Mouse (Mus musculus) liver, adult 10 weeks (tissue): ENCODE data around the gene Eda. TPM values are rescaled to one million over a fixed set of nuclear protein-coding genes. Genes with fewer than 3 reads are reported as not detected.

ENCODE experiments used
- polyA plus RNA-seq: library from polyadenylated mRNA; stranded (reverse); fragments of 350-450 nt; fragmentation: Illumina TruSeq; extraction: RNeasy Lipid Tissue Mini Kit (QIAGEN cat#74804); gene quantifications from one replicate; pipeline ENCODE4 v1.2.3, GENCODE M21; 2014; ENCODE audit warnings: low read depth, low replicate concordance

The Eda gene
- polyA plus RNA-seq = 0.72 TPM

DNA sequence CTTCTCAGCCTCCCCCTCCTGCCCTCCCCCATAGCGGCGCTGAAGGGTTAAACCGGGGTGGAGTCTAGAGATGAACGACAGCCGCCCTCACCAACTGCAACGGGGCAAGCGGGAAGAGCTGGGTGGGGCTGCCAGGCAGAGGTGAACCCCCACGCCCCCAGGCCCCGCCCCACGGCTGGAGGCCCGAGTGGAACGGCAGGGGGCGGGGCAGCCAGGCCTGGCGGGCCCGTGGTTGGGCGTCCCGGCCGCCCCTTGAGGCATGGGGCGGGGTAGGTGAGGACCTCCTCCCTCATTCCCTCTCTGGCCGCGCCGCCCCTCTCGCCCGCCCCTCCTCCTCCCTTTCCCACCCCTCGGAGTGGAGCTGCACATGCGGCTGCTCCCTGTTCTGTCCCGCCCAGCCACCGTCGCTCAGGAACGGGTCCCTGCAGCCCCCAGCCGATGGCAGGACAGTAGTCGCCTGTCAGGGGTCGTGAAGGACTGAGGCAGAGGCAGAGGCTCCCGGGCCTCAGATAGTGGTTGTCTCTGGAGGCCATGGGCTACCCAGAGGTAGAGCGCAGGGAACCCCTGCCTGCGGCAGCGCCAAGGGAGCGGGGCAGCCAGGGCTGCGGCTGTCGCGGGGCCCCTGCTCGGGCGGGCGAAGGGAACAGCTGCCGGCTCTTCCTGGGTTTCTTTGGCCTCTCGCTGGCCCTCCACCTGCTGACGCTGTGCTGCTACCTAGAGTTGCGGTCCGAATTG, at the start of gene Eda:
Gene Eda (plus strand): TSS at position 357 of the 735 bp plus-strand sequence.

DNA sequence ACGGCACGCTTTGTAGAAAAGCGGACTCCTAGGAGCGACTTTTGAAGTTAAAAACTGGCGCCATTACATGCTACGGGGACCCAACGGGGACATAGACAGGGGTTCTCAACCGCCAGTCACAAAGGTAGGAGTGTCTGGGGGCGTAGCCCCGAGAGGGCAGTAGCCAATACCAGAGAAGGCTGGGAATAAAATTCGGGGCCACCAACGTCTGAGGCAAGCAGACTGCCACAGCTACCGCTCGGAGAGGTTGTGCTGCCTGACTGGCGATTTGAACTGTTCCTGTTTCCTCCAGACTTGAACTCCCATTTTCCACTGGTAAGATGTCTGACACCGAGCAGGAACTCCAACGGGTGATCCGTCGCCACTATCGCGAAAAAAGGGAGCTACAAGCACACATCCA, 453.3 kb downstream of the Eda start, which contains the start of gene Otud6a:
Gene Otud6a (plus strand): TSS at position 321 of the 400 bp plus-strand sequence.

DNA sequence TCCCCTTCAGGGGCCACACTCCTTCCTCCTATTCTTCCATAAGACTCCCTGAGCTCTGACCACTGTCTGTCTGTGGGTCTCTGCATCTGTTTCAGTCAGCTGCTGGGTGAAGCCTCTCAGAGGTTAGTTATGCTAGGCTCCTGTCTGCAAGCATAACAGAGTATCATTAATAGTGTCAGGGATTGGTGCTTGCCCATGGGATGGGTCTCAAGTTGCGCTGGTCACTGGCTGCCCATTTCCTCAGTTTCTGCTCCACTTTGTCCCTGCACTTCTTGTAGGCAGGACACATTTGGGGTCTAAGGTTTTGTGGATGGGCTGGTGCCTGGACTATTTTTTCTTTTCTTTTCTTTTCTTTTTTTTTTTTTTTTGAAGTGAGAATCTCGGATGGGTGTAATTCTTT, 467.2 kb downstream of the Eda start, which contains the start of gene Awat2:
Gene Awat2 (minus strand): TSS at position 101 of the 400 bp plus-strand sequence.

Other genes with a start within 250 kb of the Eda start
- gene Tmem28, start 154.6 kb upstream of the Eda start, polyA plus RNA-seq = not detected